Mouse (Mus musculus) CH12.LX (cell line): ENCODE measurements around the gene Grin2c. TPM values are rescaled to one million over a fixed set of nuclear protein-coding genes. Genes with fewer than 3 reads are reported as not detected.
A peak's percentile ranks its signal among the peaks of the same experiment; 100 is the strongest.

Source experiments
- DNase-seq: peaks from one replicate; pipeline ENCODE4 v3.0.0-alpha.2; 2013; ENCODE audit errors: extremely low read depth
- H3K27ac ChIP-seq: 2 replicates; pipeline ENCODE4 v1.5.1; 2012; ENCODE audit warnings: low read depth, mild to moderate bottlenecking, control low read depth, moderate library complexity; ENCODE audit not compliant: insufficient read depth
- H3K27me3 ChIP-seq: replicated peaks from 2 replicates; pipeline ENCODE3; 2012; ENCODE audit warnings: inconsistent platforms
- H3K36me3 ChIP-seq, 2 experiments: replicated peaks in 1 of 2; 2 replicates each; pipeline versions ENCODE3 to v1.6.1; 2012; ENCODE audit warnings: inconsistent platforms in 1 of 2, low read length in 1 of 2, mild to moderate bottlenecking in 1 of 2, mixed read lengths in 1 of 2, moderate library complexity in 1 of 2; ENCODE audit not compliant: control insufficient read depth in 1 of 2, insufficient read depth in 1 of 2
- H3K4me1 ChIP-seq, 2 experiments: 2 replicates each; pipeline ENCODE4 v1.6.1; 2012; ENCODE audit warnings: inconsistent platforms in 1 of 2, moderate library complexity in 1 of 2; ENCODE audit not compliant: insufficient read depth in 2 of 2, control insufficient read depth in 1 of 2
- H3K4me2 ChIP-seq: 2 replicates; pipeline ENCODE4 v1.6.1; 2012; ENCODE audit warnings: low read depth, mild to moderate bottlenecking, control low read depth; ENCODE audit not compliant: poor library complexity, insufficient read depth, severe bottlenecking
- H3K4me3 ChIP-seq, 3 experiments: fragments of 150-350 bp in 1 of 3; sonication (generic) in 1 of 3; replicated peaks in 1 of 3; 2 replicates each; pipeline versions ENCODE3 to v1.5.1; 2011 to 2012; ENCODE audit warnings: low read depth in 2 of 3, low read length in 2 of 3, mild to moderate bottlenecking in 2 of 3, moderate library complexity in 2 of 3, control low read depth in 1 of 3, improper control_type of control experiment in 1 of 3, inconsistent platforms in 1 of 3, mixed read lengths in 1 of 3; ENCODE audit not compliant: poor library complexity in 1 of 3
- H3K79me2 ChIP-seq: replicated peaks from 2 replicates; pipeline ENCODE4 v1.6.1; 2012; ENCODE audit warnings: mild to moderate bottlenecking, moderate library complexity; ENCODE audit not compliant: control insufficient read depth, poor library complexity, insufficient read depth, severe bottlenecking; ENCODE audit errors: extremely low read depth
- H3K9ac ChIP-seq: 2 replicates; pipeline ENCODE4 v1.6.1; 2012; ENCODE audit warnings: low read depth, mild to moderate bottlenecking, control low read depth, moderate library complexity; ENCODE audit not compliant: insufficient read depth
- H3K9me3 ChIP-seq: replicated peaks from 2 replicates; pipeline ENCODE3; 2012; ENCODE audit warnings: low read length, inconsistent platforms, mixed read lengths
- CHD1 ChIP-seq: IDR thresholded peaks from 2 replicates; pipeline ENCODE4 v1.6.1; 2012; ENCODE audit warnings: low read depth, low read length, improper control_type of control experiment, inconsistent platforms
- CTCF ChIP-seq, 2 experiments: IDR thresholded peaks in 1 of 2; conservative IDR thresholded peaks in 1 of 2; 2 replicates each; pipeline ENCODE4 v1.5.1; 2011 to 2012; ENCODE audit warnings: low read depth in 2 of 2, low read length in 2 of 2, improper control_type of control experiment in 1 of 2, inconsistent platforms in 1 of 2, mild to moderate bottlenecking in 1 of 2, moderate library complexity in 1 of 2
- ELF1 ChIP-seq: IDR thresholded peaks from 2 replicates; pipeline ENCODE4 v1.6.1; 2014; ENCODE audit warnings: low read depth, mild to moderate bottlenecking, inconsistent platforms, low read length, improper control_type of control experiment
- GABPA ChIP-seq: IDR thresholded peaks from 2 replicates; pipeline ENCODE4 v1.6.1; 2012; ENCODE audit warnings: low read depth, low read length, improper control_type of control experiment, inconsistent platforms; ENCODE audit not compliant: insufficient replicate concordance
- HCFC1 ChIP-seq: IDR thresholded peaks from 2 replicates; pipeline ENCODE4 v1.6.1; 2012; ENCODE audit warnings: low read depth, mild to moderate bottlenecking, inconsistent platforms, low read length, improper control_type of control experiment
- IRF4 ChIP-seq: IDR thresholded peaks from 2 replicates; pipeline ENCODE4 v1.6.1; 2014; ENCODE audit warnings: low read depth, mild to moderate bottlenecking, inconsistent platforms, low read length, improper control_type of control experiment
- JUN ChIP-seq: IDR thresholded peaks from 2 replicates; pipeline ENCODE4 v1.6.1; 2011; ENCODE audit warnings: low read depth, mild to moderate bottlenecking, low read length, improper control_type of control experiment, moderate library complexity; ENCODE audit not compliant: insufficient read depth
- JUND ChIP-seq: conservative IDR thresholded peaks from 2 replicates; pipeline ENCODE4 v1.6.1; 2011; ENCODE audit warnings: low read depth, low read length, improper control_type of control experiment
- MAFK ChIP-seq: IDR thresholded peaks from 2 replicates; pipeline ENCODE4 v1.6.1; 2011; ENCODE audit warnings: low read length, improper control_type of control experiment; ENCODE audit not compliant: insufficient replicate concordance
- MAZ ChIP-seq: IDR thresholded peaks from 2 replicates; pipeline ENCODE4 v1.6.1; 2012; ENCODE audit warnings: low read depth, mild to moderate bottlenecking, inconsistent platforms, low read length, improper control_type of control experiment, moderate library complexity
- MEF2A ChIP-seq: IDR thresholded peaks from 2 replicates; pipeline ENCODE4 v1.6.1; 2014; ENCODE audit warnings: low read depth, mild to moderate bottlenecking, inconsistent platforms, low read length, improper control_type of control experiment, borderline replicate concordance
- MXI1 ChIP-seq: IDR thresholded peaks from 2 replicates; pipeline ENCODE4 v1.6.1; 2011; ENCODE audit warnings: mild to moderate bottlenecking, low read depth, low read length, improper control_type of control experiment
- NELFE ChIP-seq: IDR thresholded peaks from 2 replicates; pipeline ENCODE4 v1.6.1; 2011; ENCODE audit warnings: low read depth, low read length, improper control_type of control experiment
- NRF1 ChIP-seq: IDR thresholded peaks from 2 replicates; pipeline ENCODE4 v1.6.1; 2014; ENCODE audit warnings: low read depth, mild to moderate bottlenecking, inconsistent platforms, low read length, improper control_type of control experiment, moderate library complexity
- PAX5 ChIP-seq: IDR thresholded peaks from 2 replicates; pipeline ENCODE4 v1.6.1; 2012; ENCODE audit warnings: low read length, inconsistent platforms, mixed read lengths
- POLR2AphosphoS2 ChIP-seq: IDR thresholded peaks from 2 replicates; pipeline ENCODE4 v1.6.1; 2011; ENCODE audit warnings: low read depth, low read length, improper control_type of control experiment
- SMC3 ChIP-seq: IDR thresholded peaks from 2 replicates; pipeline ENCODE4 v1.6.1; 2011; ENCODE audit warnings: low read depth, low read length, improper control_type of control experiment
- USF2 ChIP-seq: conservative IDR thresholded peaks from 2 replicates; pipeline ENCODE4 v1.6.1; 2011; ENCODE audit warnings: low read depth, low read length, improper control_type of control experiment
- ZKSCAN1 ChIP-seq: IDR thresholded peaks from 2 replicates; pipeline ENCODE4 v1.6.1; 2012; ENCODE audit warnings: low read depth, inconsistent platforms, low read length, improper control_type of control experiment, borderline replicate concordance
- dilution Hi-C: fragments of 300-500 bp; cut with MboI; formaldehyde crosslinking; loops from 2 replicates; pipeline ENCODE4 v1.14.3; 2020; ENCODE audit warnings: low sequenced_read_pairs; ENCODE audit not compliant: extremely low pct_unique_long_range_greater_than_20kb, extremely low pct_ligation_motif_present
- in situ Hi-C: fragments of 300-500 bp; cut with MboI; formaldehyde crosslinking; loops from 3 replicates; pipeline ENCODE4 v1.14.3; 2019; ENCODE audit warnings: low sequenced_read_pairs, low pct_ligation_motif_present, low pct_unique_long_range_greater_than_20kb, mixed read lengths
- polyA plus RNA-seq: library from polyadenylated mRNA; unstranded; fragments of >175 nt; gene quantifications from 2 replicates; pipeline ENCODE4 v1.2.1, GENCODE M21; 2012; ENCODE audit warnings: low read depth; ENCODE audit not compliant: insufficient read length
- total RNA-seq, 2 experiments: library from RNA; depleted of rRNA; stranded (reverse); fragments of 300-350 nt in 1 of 2; fragments of >200 nt in 1 of 2; gene quantifications; 2 replicates each; pipeline ENCODE4 v1.2.3; 2012 to 2014

The Grin2c gene
- total and polyA plus RNA-seq, 3 experiments = 0.04 TPM; not detected in 2

GRCm38 (mm10) chr11:115202316-115202715 is 64.7 kb downstream of the Grin2c start (continued):
- no peak for TF ChIP-seq ZKSCAN1
- peak; percentile 23; the same call in 1 of the 2 replicates for TF ChIP-seq NRF1
- TF ChIP-seq PAX5 = no peak
- TF ChIP-seq IRF4 = 0 out of 2 replicates have a peak, but pooled peaks have one; percentile 22
- TF ChIP-seq MXI1 = no peak
- peak; percentile 38; the same call in 1 of the 2 replicates for TF ChIP-seq ELF1
- TF ChIP-seq MAZ = 0 out of 2 replicates have a peak, but pooled peaks have one; percentile 20
- TF ChIP-seq SMC3 = peak; percentile 99
- no peak for TF ChIP-seq JUND

DNA sequence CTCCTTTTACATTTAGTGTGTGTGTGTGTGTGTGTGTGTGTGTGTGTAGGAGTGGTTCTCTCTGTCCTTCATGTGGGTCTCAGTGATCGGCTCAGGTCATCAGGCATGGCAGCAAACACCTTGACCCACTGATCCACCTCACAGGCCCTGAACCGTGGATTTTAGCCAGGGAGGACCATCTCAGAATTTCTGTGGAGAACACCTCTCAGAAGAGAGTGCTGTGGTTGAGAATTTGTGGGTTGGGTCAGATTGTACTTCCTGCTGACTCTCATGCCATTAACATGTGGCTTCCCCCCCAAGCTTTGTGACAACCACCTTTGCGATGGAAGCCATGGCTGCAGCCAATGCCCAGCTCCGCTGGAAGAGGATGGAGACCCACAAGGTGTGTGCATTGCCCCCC is 66.5 kb downstream of the Grin2c start:
- no peaks in the 10 kb centered on the region for H3K9me3 ChIP-seq
- H3K27me3 ChIP-seq = no peaks in the 10 kb centered on the region
- no peaks in the 10 kb centered on the region for H3K79me2 ChIP-seq
- DNase-seq = no peak
- H3K4me2 ChIP-seq = no peak overlapping the region
- H3K9ac ChIP-seq = no peak overlapping the region
- H3K4me3 ChIP-seq = no peak overlapping the region
- no peak overlapping the region for H3K27ac ChIP-seq
- dilution Hi-C loops = no loop called here
- in situ Hi-C loops = loop anchor here (5.0 kb wide), 1 partner anchor 157 kb away; no protein-coding TSS in a partner anchor
- TF ChIP-seq JUN = no peak
- TF ChIP-seq NRF1 = no peak
- no peak for TF ChIP-seq JUND
- TF ChIP-seq CTCF (conservative IDR thresholded peaks at IDR 0.05 in 1 of 2, IDR thresholded peaks at IDR 0.05 in 1 of 2; ENCODE audit: low read depth in 2 of 2, low read length in 2 of 2) = no peak
- no peak for TF ChIP-seq POLR2AphosphoS2
- TF ChIP-seq MEF2A = no peak
- no peak for TF ChIP-seq USF2
- TF ChIP-seq SMC3 = no peak
- no peak for TF ChIP-seq MAFK
- no peak for TF ChIP-seq IRF4
- TF ChIP-seq HCFC1 = no peak
- TF ChIP-seq PAX5 = no peak
- TF ChIP-seq NELFE = no peak
- no peak for TF ChIP-seq CHD1
- TF ChIP-seq GABPA = no peak
- H3K4me1 ChIP-seq = 0 out of 4 replicates have a peak, but pooled peaks cover 0 to 2% of the 10 kb centered on the region in 2 experiments
- H3K36me3 ChIP-seq = peaks cover 54 to 96% of the 10 kb centered on the region in 2 experiments

Other genes with a start within 250 kb of the Grin2c start
Only the 20 nearest of the 24 such genes appear.
- gene Cd300ld3, start 218.8 kb downstream of the Grin2c start, total RNA-seq (2012; rRNA removed) = 0.17 and 0.42 TPM in 2 replicates
- gene Cd300ld3, start 218.8 kb downstream of the Grin2c start, total RNA-seq (2014; rRNA removed) = not detected in 2 replicates
- gene Cd300ld3, start 218.8 kb downstream of the Grin2c start, polyA plus RNA-seq = 0.37 TPM in 1 of 2 replicates, not detected in the other
- not detected in 2 replicates for gene Cd300e, start 205.1 kb downstream of the Grin2c start, total RNA-seq (2012; rRNA removed)
- gene Cd300e, start 205.1 kb downstream of the Grin2c start, total RNA-seq (2014; rRNA removed) = not detected in 2 replicates
- gene Cd300e, start 205.1 kb downstream of the Grin2c start, polyA plus RNA-seq = not detected in 2 replicates
- gene Rab37, start 175.8 kb downstream of the Grin2c start, total RNA-seq (2012; rRNA removed) = 3.6 and 4.5 TPM in 2 replicates
- gene Rab37, start 175.8 kb downstream of the Grin2c start, total RNA-seq (2014; rRNA removed) = 2.0 and 2.2 TPM in 2 replicates
- 2.2 and 2.3 TPM in 2 replicates for gene Rab37, start 175.8 kb downstream of the Grin2c start, polyA plus RNA-seq
- gene Cd300lf, start 133.3 kb downstream of the Grin2c start, total RNA-seq (2012; rRNA removed) = 35.3 and 36.1 TPM in 2 replicates
- gene Cd300lf, start 133.3 kb downstream of the Grin2c start, total RNA-seq (2014; rRNA removed) = 13.5 and 15.5 TPM in 2 replicates
- gene Cd300lf, start 133.3 kb downstream of the Grin2c start, polyA plus RNA-seq = 36.9 and 38.9 TPM in 2 replicates
- gene Slc9a3r1, start 103.9 kb downstream of the Grin2c start, total RNA-seq (2012; rRNA removed) = 69.0 and 70.1 TPM in 2 replicates
- gene Slc9a3r1, start 103.9 kb downstream of the Grin2c start, total RNA-seq (2014; rRNA removed) = 43.5 and 51.9 TPM in 2 replicates
- gene Slc9a3r1, start 103.9 kb downstream of the Grin2c start, polyA plus RNA-seq = 63.7 and 64.6 TPM in 2 replicates
- 15.7 and 16.1 TPM in 2 replicates for gene Tmem104, start 79.8 kb downstream of the Grin2c start, total RNA-seq (2012; rRNA removed)
- 1.6 and 3.5 TPM in 2 replicates for gene Tmem104, start 79.8 kb downstream of the Grin2c start, total RNA-seq (2014; rRNA removed)
- 10.3 and 10.8 TPM in 2 replicates for gene Tmem104, start 79.8 kb downstream of the Grin2c start, polyA plus RNA-seq
- 51.7 and 74.0 TPM in 2 replicates for gene Nat9, start 79.4 kb downstream of the Grin2c start, total RNA-seq (2012; rRNA removed)
- 20.7 and 30.6 TPM in 2 replicates for gene Nat9, start 79.4 kb downstream of the Grin2c start, total RNA-seq (2014; rRNA removed)
- gene Nat9, start 79.4 kb downstream of the Grin2c start, polyA plus RNA-seq = 24.1 and 34.0 TPM in 2 replicates
- 62.2 and 63.3 TPM in 2 replicates for gene Fdxr, start 9.8 kb upstream of the Grin2c start, total RNA-seq (2012; rRNA removed)
- 40.9 and 43.8 TPM in 2 replicates for gene Fdxr, start 9.8 kb upstream of the Grin2c start, total RNA-seq (2014; rRNA removed)
- gene Fdxr, start 9.8 kb upstream of the Grin2c start, polyA plus RNA-seq = 58.6 and 62.1 TPM in 2 replicates
- 6.9 and 8.5 TPM in 2 replicates for gene Fads6, start 30.4 kb upstream of the Grin2c start, total RNA-seq (2012; rRNA removed)
- gene Fads6, start 30.4 kb upstream of the Grin2c start, total RNA-seq (2014; rRNA removed) = 0.11 and 0.30 TPM in 2 replicates
- gene Fads6, start 30.4 kb upstream of the Grin2c start, polyA plus RNA-seq = 0.56 and 0.63 TPM in 2 replicates
- gene Otop2, start 39.9 kb upstream of the Grin2c start, total RNA-seq (2012; rRNA removed) = not detected in 2 replicates
- gene Otop2, start 39.9 kb upstream of the Grin2c start, total RNA-seq (2014; rRNA removed) = not detected in 2 replicates
- gene Otop2, start 39.9 kb upstream of the Grin2c start, polyA plus RNA-seq = not detected in 2 replicates
- gene Ush1g, start 54.8 kb upstream of the Grin2c start, total RNA-seq (2012; rRNA removed) = 0.17 and 0.42 TPM in 2 replicates
- not detected in 2 replicates for gene Ush1g, start 54.8 kb upstream of the Grin2c start, total RNA-seq (2014; rRNA removed)
- not detected in 2 replicates for gene Ush1g, start 54.8 kb upstream of the Grin2c start, polyA plus RNA-seq
- not detected in 2 replicates for gene Otop3, start 67.5 kb upstream of the Grin2c start, total RNA-seq (2012; rRNA removed)
- not detected in 2 replicates for gene Otop3, start 67.5 kb upstream of the Grin2c start, total RNA-seq (2014; rRNA removed)
- gene Otop3, start 67.5 kb upstream of the Grin2c start, polyA plus RNA-seq = not detected in 2 replicates
- gene Hid1, start 100.5 kb upstream of the Grin2c start, total RNA-seq (2012; rRNA removed) = 3.2 and 3.6 TPM in 2 replicates
- gene Hid1, start 100.5 kb upstream of the Grin2c start, total RNA-seq (2014; rRNA removed) = 0.12 TPM in 1 of 2 replicates, not detected in the other
- gene Hid1, start 100.5 kb upstream of the Grin2c start, polyA plus RNA-seq = 0.36 and 0.57 TPM in 2 replicates
- gene Cdr2l, start 114.7 kb upstream of the Grin2c start, total RNA-seq (2012; rRNA removed) = not detected in 2 replicates
- gene Cdr2l, start 114.7 kb upstream of the Grin2c start, total RNA-seq (2014; rRNA removed) = not detected in 2 replicates
- gene Cdr2l, start 114.7 kb upstream of the Grin2c start, polyA plus RNA-seq = not detected in 2 replicates
- gene Mrpl58, start 136.5 kb upstream of the Grin2c start, total RNA-seq (2012; rRNA removed) = 157 and 164 TPM in 2 replicates
- gene Mrpl58, start 136.5 kb upstream of the Grin2c start, total RNA-seq (2014; rRNA removed) = 110 and 113 TPM in 2 replicates
- 146 and 161 TPM in 2 replicates for gene Mrpl58, start 136.5 kb upstream of the Grin2c start, polyA plus RNA-seq
- gene Atp5h, start 152.7 kb upstream of the Grin2c start, total RNA-seq (2012; rRNA removed) = 500 and 564 TPM in 2 replicates
- gene Atp5h, start 152.7 kb upstream of the Grin2c start, total RNA-seq (2014; rRNA removed) = 671 and 759 TPM in 2 replicates
- 711 and 734 TPM in 2 replicates for gene Atp5h, start 152.7 kb upstream of the Grin2c start, polyA plus RNA-seq
- gene Kctd2, start 152.9 kb upstream of the Grin2c start, total RNA-seq (2012; rRNA removed) = 10.0 and 14.0 TPM in 2 replicates
- 6.8 and 8.5 TPM in 2 replicates for gene Kctd2, start 152.9 kb upstream of the Grin2c start, total RNA-seq (2014; rRNA removed)
- 13.3 and 13.7 TPM in 2 replicates for gene Kctd2, start 152.9 kb upstream of the Grin2c start, polyA plus RNA-seq
- gene Trim80, start 173.3 kb upstream of the Grin2c start, total RNA-seq (2012; rRNA removed) = not detected in 2 replicates
- gene Trim80, start 173.3 kb upstream of the Grin2c start, total RNA-seq (2014; rRNA removed) = not detected in 2 replicates
- not detected in 2 replicates for gene Trim80, start 173.3 kb upstream of the Grin2c start, polyA plus RNA-seq
- gene Slc16a5, start 195.2 kb upstream of the Grin2c start, total RNA-seq (2012; rRNA removed) = 0.46 and 0.51 TPM in 2 replicates
- gene Slc16a5, start 195.2 kb upstream of the Grin2c start, total RNA-seq (2014; rRNA removed) = not detected in 2 replicates
- 0.68 and 0.71 TPM in 2 replicates for gene Slc16a5, start 195.2 kb upstream of the Grin2c start, polyA plus RNA-seq
- 8.7 and 8.9 TPM in 2 replicates for gene Armc7, start 208.4 kb upstream of the Grin2c start, total RNA-seq (2012; rRNA removed)
- 6.0 and 7.5 TPM in 2 replicates for gene Armc7, start 208.4 kb upstream of the Grin2c start, total RNA-seq (2014; rRNA removed)
- gene Armc7, start 208.4 kb upstream of the Grin2c start, polyA plus RNA-seq = 12.5 TPM in 2 replicates